Mouse (Mus musculus): ENCODE data around the gene Mymx. TPM values are rescaled to one million over a fixed set of nuclear protein-coding genes. Genes with fewer than 3 reads are reported as not detected.
"Not testable (repeated sequence)": the region's sequence is repeated elsewhere in the genome, so short reads cannot be mapped to it uniquely, and the experiment has no call there.

Mymx gene
- total RNA-seq (2021): 10 to 100 TPM; 16.1 to 18.7 TPM
- long read RNA-seq, experiment 1, transcript Mymx-203 (2 exons, 804 nt): major isoform, 5 of 7 reads
- long read RNA-seq, experiment 1, partial matches to known transcripts: 0 of 7 reads
- long read RNA-seq, experiment 1, other reads (novel, unspliced or antisense): 1 of 7 reads
- long read RNA-seq, experiment 2, partial matches to known transcripts: 0 of 5 reads
- long read RNA-seq, experiment 2, other reads (novel, unspliced or antisense): 3 of 5 reads

- DNase-seq: no peak
Measured at GRCm38 (mm10) chr17:45601877-45602304, at the start of gene Mymx. Gene Mymx, minus strand, starts transcription at chr17:45602102.

GRCm38 (mm10) chr17:45644185-45644584 lies 42.3 kb upstream of the Mymx start:
- DNase-seq: no peak

- peak; percentile 82 for DNase-seq
Measured at GRCm38 (mm10) chr17:45642701-45643100, 40.8 kb upstream of the Mymx start.

GRCm38 (mm10) chr17:45641981-45642380 lies 40.1 kb upstream of the Mymx start:
- no peak for DNase-seq

- no peak for DNase-seq
Measured at GRCm38 (mm10) chr17:45638596-45639295, 36.8 kb upstream of the Mymx start.

- no peak for DNase-seq
Measured at GRCm38 (mm10) chr17:45634033-45634432, 32.1 kb upstream of the Mymx start.

- no peak for DNase-seq
Measured at GRCm38 (mm10) chr17:45631940-45632339, 30.0 kb upstream of the Mymx start.

GRCm38 (mm10) chr17:45630992-45631391 lies 29.1 kb upstream of the Mymx start:
- DNase-seq: no peak

GRCm38 (mm10) chr17:45629861-45630694 lies 28.2 kb upstream of the Mymx start:
- DNase-seq: peak; percentile 65

- DNase-seq: no peak
Measured at GRCm38 (mm10) chr17:45628885-45629855, 27.3 kb upstream of the Mymx start.

GRCm38 (mm10) chr17:45628160-45628559 lies 26.3 kb upstream of the Mymx start:
- DNase-seq: no peak

- DNase-seq: peak; percentile 62
Measured at GRCm38 (mm10) chr17:45626577-45627134, 24.8 kb upstream of the Mymx start.

GRCm38 (mm10) chr17:45623425-45623824 lies 21.5 kb upstream of the Mymx start:
- not testable (repeated sequence) for DNase-seq

- DNase-seq: no peak
Measured at GRCm38 (mm10) chr17:45619386-45620256, 17.7 kb upstream of the Mymx start.

GRCm38 (mm10) chr17:45618941-45619385 lies 17.1 kb upstream of the Mymx start:
- no peak for DNase-seq

- no peak for DNase-seq
Measured at GRCm38 (mm10) chr17:45617655-45618054, 15.8 kb upstream of the Mymx start.

- DNase-seq: no peak
Measured at GRCm38 (mm10) chr17:45616679-45617078, 14.8 kb upstream of the Mymx start.

- DNase-seq: no peak
Measured at GRCm38 (mm10) chr17:45616046-45616650, 14.2 kb upstream of the Mymx start.

GRCm38 (mm10) chr17:45612921-45613320 lies 11.0 kb upstream of the Mymx start:
- DNase-seq: no peak

- no peak for DNase-seq
Measured at GRCm38 (mm10) chr17:45612008-45612407, 10.1 kb upstream of the Mymx start.
